Mouse (Mus musculus): ENCODE measurements around the gene Srxn1.

GRCm38 (mm10) chr2:152144501-152144900, 39.2 kb downstream of the Srxn1 start:
- TF ChIP-seq CTCF (IDR thresholded peaks at IDR 0.05; ENCODE audit: borderline replicate concordance, extremely low read depth, insufficient read depth, insufficient read length) (no peak), POLR2A (IDR thresholded peaks at IDR 0.05; ENCODE audit: borderline replicate concordance, extremely low read depth, insufficient read depth, insufficient read length, poor library complexity, severe bottlenecking) (no peak)

Data from brain, embryonic 14.5 days (tissue).